Mouse (Mus musculus) forebrain, postnatal 0 days (tissue): ENCODE results near the gene Tspan5. TPM values are rescaled to one million over a fixed set of nuclear protein-coding genes. Genes with fewer than 3 reads are reported as not detected.

Experiments
- ATAC-seq: fragments of 200-750 bp; cut with Nextera tagmentation; 2 replicates; pipeline ENCODE4 v1.8.0; 2017; ENCODE audit warnings: mild to moderate bottlenecking, moderate library complexity
- DNase-seq: peaks from one replicate; pipeline ENCODE4 v3.0.0-alpha.2; 2015
- H3K27ac ChIP-seq: fragments of 300-500 bp; sonication (generic); 2 replicates; pipeline ENCODE4 v1.5.1; 2014; ENCODE audit warnings: low read depth, mild to moderate bottlenecking, antibody characterized with exemption, low read length, moderate library complexity, mixed read lengths
- H3K27me3 ChIP-seq: fragments of 300-500 bp; sonication (generic); 2 replicates; pipeline ENCODE4 v1.6.1; 2014; ENCODE audit warnings: mild to moderate bottlenecking, low read length, mixed read lengths; ENCODE audit not compliant: insufficient read depth
- H3K36me3 ChIP-seq: fragments of 300-500 bp; sonication (generic); 2 replicates; pipeline ENCODE4 v1.6.1; 2014; ENCODE audit warnings: mild to moderate bottlenecking, moderate library complexity; ENCODE audit not compliant: insufficient read depth
- H3K4me1 ChIP-seq: fragments of 300-500 bp; sonication (generic); 2 replicates; pipeline ENCODE4 v1.6.1; 2014; ENCODE audit warnings: antibody characterized with exemption; ENCODE audit not compliant: insufficient read depth
- H3K4me2 ChIP-seq: fragments of 300-500 bp; sonication (generic); 2 replicates; pipeline ENCODE4 v1.6.1; 2014; ENCODE audit warnings: low read depth, mild to moderate bottlenecking, moderate library complexity
- H3K4me3 ChIP-seq: fragments of 300-500 bp; sonication (generic); 2 replicates; pipeline ENCODE4 v1.5.1; 2014; ENCODE audit warnings: low read depth, low read length, mixed read lengths
- H3K9ac ChIP-seq: fragments of 300-500 bp; sonication (generic); 2 replicates; pipeline ENCODE4 v1.6.1; 2014; ENCODE audit warnings: mild to moderate bottlenecking
- H3K9me3 ChIP-seq: fragments of 300-500 bp; sonication (generic); 2 replicates; pipeline ENCODE4 v1.6.1; 2016; ENCODE audit warnings: low read length
- CTCF ChIP-seq: sonication (generic); IDR thresholded peaks from 2 replicates; pipeline ENCODE4 v1.5.1; 2016; ENCODE audit warnings: antibody characterized with exemption, control low read depth, low read depth
- WGBS: fragments of 180-500 bp; shearing (Covaris S2); extraction: QIAGEN DNeasy Blood & Tissue Kit; methylation state at CpG from one replicate; pipeline ENCODE4 v1.1.7; 2014; 5-methylcytosine and 5-hydroxymethylcytosine counted together
- polyA plus RNA-seq: library from polyadenylated mRNA; unstranded; fragments of >200 nt; fragmentation: Nextera tagmentation; extraction: Ambion mirVana; gene quantifications from 2 replicates; pipeline ENCODE4 v1.2.1, GENCODE M21; 2015
- total RNA-seq: library from RNA; depleted of rRNA; stranded (reverse); fragments of >200 nt; gene quantifications from 2 replicates; pipeline ENCODE4 v1.2.3, GENCODE M21; 2014

Tspan5 gene
- total and polyA plus RNA-seq, 2 experiments from 2014 or later = 96.8 to 149 TPM

DNA sequence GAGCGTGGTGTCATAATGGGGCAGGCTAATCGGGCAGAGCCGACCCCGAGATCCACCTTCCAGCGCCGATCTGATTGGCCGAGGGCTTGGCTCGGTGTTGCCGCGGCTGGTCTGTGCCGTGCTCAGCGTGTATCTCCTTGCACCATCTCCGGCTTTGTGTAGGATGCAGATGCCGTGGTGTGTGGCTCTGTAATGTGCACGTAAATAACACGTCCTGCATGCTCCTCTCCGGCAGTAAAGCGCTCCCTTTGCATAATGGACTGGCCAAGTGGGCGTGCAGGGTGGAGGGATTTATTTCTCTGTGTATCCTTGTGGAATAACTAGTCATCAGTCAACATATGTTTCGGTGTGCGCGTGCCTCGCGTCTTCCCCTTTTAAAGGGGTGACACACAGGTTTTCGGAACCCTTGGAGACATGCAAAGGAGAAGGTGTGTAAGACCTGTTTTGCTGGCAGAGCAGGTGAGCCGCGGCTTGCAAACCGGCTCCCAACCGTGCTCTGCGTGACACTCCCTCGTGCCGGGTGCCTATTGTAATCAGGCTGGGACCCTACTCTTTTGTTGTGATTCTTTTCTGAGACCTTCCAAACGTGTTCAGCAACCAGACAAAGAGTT, 1.2 kb downstream of the Tspan5 start:
- Histone ChIP-seq H3K27me3 (no peaks in the 10 kb centered on the region), H3K9ac (peak overlapping the region; percentile 83), H3K4me2 (peak overlapping the region; percentile 90), H3K9me3 (no peaks in the 10 kb centered on the region), H3K36me3 (no peaks in the 10 kb centered on the region), H3K4me1 (peaks cover 30% of the 10 kb centered on the region), H3K4me3 (peak overlapping the region; percentile 86), H3K27ac (peak overlapping the region; percentile 97)
- ATAC-seq (peak; percentile 77), DNase-seq (peak; percentile 84)
- 2% methylated on average over 33 of the region's 33 CpGs for WGBS
- TF ChIP-seq CTCF = no peak

GRCm38 (mm10) chr3:138744030-138744774, 2.2 kb downstream of the Tspan5 start:
- peak overlapping the region; percentile 90 for H3K4me2 ChIP-seq
- DNase-seq = no peak
- TF ChIP-seq CTCF = no peak
- H3K36me3 ChIP-seq = no peaks in the 10 kb centered on the region
- no peaks in the 10 kb centered on the region for H3K27me3 ChIP-seq
- 12% methylated on average over 8 of the region's 8 CpGs for whole genome bisulfite sequencing
- H3K9ac ChIP-seq = peak overlapping the region; percentile 83
- peaks cover 30% of the 10 kb centered on the region for H3K4me1 ChIP-seq
- H3K27ac ChIP-seq = peak overlapping the region; percentile 97; the same call in 1 of the 2 replicates
- no peak for ATAC-seq
- no peaks in the 10 kb centered on the region for H3K9me3 ChIP-seq
- peak overlapping the region; percentile 86 for H3K4me3 ChIP-seq

GRCm38 (mm10) chr3:138745091-138745490, 3.1 kb downstream of the Tspan5 start:
- Histone ChIP-seq H3K4me2 (peak overlapping the region; percentile 90), H3K9ac (no peak overlapping the region), H3K27ac (no peak overlapping the region), H3K9me3 (no peaks in the 10 kb centered on the region), H3K36me3 (no peaks in the 10 kb centered on the region), H3K4me3 (peak overlapping the region; percentile 86), H3K4me1 (peaks cover 30% of the 10 kb centered on the region), H3K27me3 (no peaks in the 10 kb centered on the region)
- ATAC-seq (no peak), DNase-seq (no peak)
- no peak for TF ChIP-seq CTCF
- WGBS = 50% methylated on average over 11 of the region's 11 CpGs

DNA sequence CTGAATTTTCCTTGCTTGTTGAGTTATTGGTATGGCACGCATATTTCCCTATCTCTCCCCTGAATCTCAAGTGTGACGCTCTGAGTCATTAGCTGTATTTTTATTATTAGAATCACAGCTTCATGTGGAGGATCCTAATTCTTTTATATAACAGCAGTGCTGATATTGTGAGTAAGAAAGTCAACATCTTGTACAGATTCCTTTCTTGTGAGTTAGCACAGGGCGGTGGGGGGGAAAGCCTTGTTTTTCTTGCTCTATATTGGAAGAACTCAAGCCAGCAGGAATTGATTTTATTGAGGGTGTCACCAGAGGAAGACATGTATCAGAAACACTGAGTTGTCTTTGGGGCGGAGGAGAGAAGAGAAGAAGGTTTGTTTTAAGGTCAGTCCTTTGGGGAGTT, 3.6 kb downstream of the Tspan5 start:
- Histone ChIP-seq H3K9ac (no peak overlapping the region), H3K4me1 (peaks cover 30% of the 10 kb centered on the region), H3K36me3 (no peaks in the 10 kb centered on the region), H3K27ac (no peak overlapping the region), H3K4me3 (peak overlapping the region; percentile 1; the same call in 1 of the 2 replicates), H3K27me3 (no peaks in the 10 kb centered on the region), H3K4me2 (peak overlapping the region; percentile 90), H3K9me3 (no peaks in the 10 kb centered on the region)
- ATAC-seq (no peak), DNase-seq (no peak)
- TF ChIP-seq CTCF = no peak
- 76% methylated on average over 4 of the region's 4 CpGs for WGBS

GRCm38 (mm10) chr3:138746556-138746955, 4.6 kb downstream of the Tspan5 start:
- DNase-seq (no peak), ATAC-seq (no peak)
- 93% methylated on average over 8 of the region's 8 CpGs for WGBS
- no peaks in the 10 kb centered on the region for H3K9me3 ChIP-seq
- H3K4me1 ChIP-seq = peaks cover 30% of the 10 kb centered on the region
- no peak overlapping the region for H3K9ac ChIP-seq
- H3K4me3 ChIP-seq = no peak overlapping the region
- no peak overlapping the region for H3K27ac ChIP-seq
- H3K36me3 ChIP-seq = no peaks in the 10 kb centered on the region
- TF ChIP-seq CTCF = no peak
- no peak overlapping the region for H3K4me2 ChIP-seq
- H3K27me3 ChIP-seq = no peaks in the 10 kb centered on the region

GRCm38 (mm10) chr3:138747035-138747434, 5.0 kb downstream of the Tspan5 start:
- H3K27me3 ChIP-seq = no peaks in the 10 kb centered on the region
- no peaks in the 10 kb centered on the region for H3K9me3 ChIP-seq
- no peak overlapping the region for H3K9ac ChIP-seq
- no peaks in the 10 kb centered on the region for H3K36me3 ChIP-seq
- DNase-seq = no peak
- no peak for ATAC-seq
- TF ChIP-seq CTCF = no peak
- 65% methylated on average over 5 of the region's 5 CpGs for WGBS
- no peak overlapping the region for H3K4me3 ChIP-seq
- peaks cover 30% of the 10 kb centered on the region for H3K4me1 ChIP-seq
- no peak overlapping the region for H3K27ac ChIP-seq
- H3K4me2 ChIP-seq = no peak overlapping the region

DNA sequence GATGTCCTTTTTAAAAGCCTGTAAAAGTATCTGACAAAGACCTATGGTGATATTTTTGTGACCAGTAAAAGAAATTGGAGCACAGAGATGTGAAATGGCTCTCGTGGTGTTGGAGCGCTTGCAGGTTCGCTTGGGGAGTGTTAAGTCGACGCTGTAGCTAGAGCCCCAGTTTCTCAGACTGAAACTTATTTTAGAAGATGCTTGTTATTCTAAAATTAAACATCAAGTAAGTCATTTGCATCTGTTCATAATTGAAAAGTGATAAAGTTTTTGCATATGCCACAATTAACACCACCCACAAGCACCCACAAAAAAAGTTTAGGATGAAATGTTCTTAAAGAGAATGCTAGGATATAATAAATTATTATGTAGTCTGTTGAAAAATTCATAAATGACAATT, 6.0 kb downstream of the Tspan5 start:
- TF ChIP-seq CTCF = no peak
- no peak for DNase-seq
- Histone ChIP-seq H3K9me3 (no peaks in the 10 kb centered on the region), H3K27ac (no peak overlapping the region), H3K4me1 (peaks cover 33% of the 10 kb centered on the region), H3K9ac (no peak overlapping the region), H3K4me3 (no peak overlapping the region), H3K36me3 (no peaks in the 10 kb centered on the region), H3K27me3 (no peaks in the 10 kb centered on the region), H3K4me2 (no peak overlapping the region)
- 75% methylated on average over 5 of the region's 5 CpGs for WGBS
- ATAC-seq = no peak
